Mouse (Mus musculus): ENCODE data around the gene Paqr8.

DNA sequence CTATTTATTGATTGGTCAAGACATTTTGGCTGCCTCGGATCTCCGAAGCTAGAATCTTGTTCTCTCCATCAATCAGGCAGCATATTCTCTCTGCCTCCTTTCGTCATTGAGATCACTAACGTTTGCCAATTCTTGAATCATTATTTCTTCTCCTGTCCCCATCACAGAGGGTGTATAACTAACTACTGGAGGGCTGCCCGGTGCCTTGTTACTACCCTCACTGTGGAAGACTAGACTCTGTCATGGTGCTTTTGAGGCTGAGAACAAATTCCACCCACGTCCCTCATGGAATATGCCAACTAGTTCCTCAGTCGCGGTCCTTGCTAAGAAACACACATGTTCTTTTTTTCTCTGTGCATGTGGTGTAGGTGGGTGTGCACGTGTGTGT lies 15.7 kb downstream of the Paqr8 start:
- no peak for TF ChIP-seq POLR2A (IDR thresholded peaks at IDR 0.05; ENCODE audit: borderline replicate concordance, extremely low read depth, low read depth, low read length)
- no peak for TF ChIP-seq CTCF (IDR thresholded peaks at IDR 0.05; ENCODE audit: insufficient read depth, low read length)

All from lung, adult 2 months (tissue).